Mouse (Mus musculus): ENCODE data around the gene Ern2. TPM values are rescaled to one million over a fixed set of nuclear protein-coding genes. Genes with fewer than 3 reads are reported as not detected.

Ern2 gene
- polyA plus RNA-seq, 1 experiment from 2014 or later = 1.1 TPM

Other genes starting within 250 kb of the Ern2 start
- gene Cog7, start 204.5 kb downstream of the Ern2 start, polyA plus RNA-seq (2015; fragmentation: Nextera tagmentation; extraction: Ambion mirVana) = 26.8 and 29.8 TPM in 2 replicates
- 51.8 and 51.9 TPM in 2 replicates for gene Gga2, start 165.0 kb downstream of the Ern2 start, polyA plus RNA-seq (2015; fragmentation: Nextera tagmentation; extraction: Ambion mirVana)
- gene Ubfd1, start 119.0 kb downstream of the Ern2 start, polyA plus RNA-seq (2015; fragmentation: Nextera tagmentation; extraction: Ambion mirVana) = 81.6 and 82.7 TPM in 2 replicates
- 9.8 and 10.7 TPM in 2 replicates for gene Ears2, start 118.9 kb downstream of the Ern2 start, polyA plus RNA-seq (2015; fragmentation: Nextera tagmentation; extraction: Ambion mirVana)
- gene Ndufab1, start 84.3 kb downstream of the Ern2 start, polyA plus RNA-seq (2015; fragmentation: Nextera tagmentation; extraction: Ambion mirVana) = 668 and 708 TPM in 2 replicates
- gene Palb2, start 53.2 kb downstream of the Ern2 start, polyA plus RNA-seq (2015; fragmentation: Nextera tagmentation; extraction: Ambion mirVana) = 5.4 and 6.1 TPM in 2 replicates
- 154 and 157 TPM in 2 replicates for gene Dctn5, start 53.2 kb downstream of the Ern2 start, polyA plus RNA-seq (2015; fragmentation: Nextera tagmentation; extraction: Ambion mirVana)
- 21.8 and 28.9 TPM in 2 replicates for gene Plk1, start 26.8 kb downstream of the Ern2 start, polyA plus RNA-seq (2015; fragmentation: Nextera tagmentation; extraction: Ambion mirVana)
- gene Chp2, start 33.3 kb upstream of the Ern2 start, polyA plus RNA-seq (2015; fragmentation: Nextera tagmentation; extraction: Ambion mirVana) = 1.2 and 1.3 TPM in 2 replicates
- gene Prkcb, start 102.5 kb upstream of the Ern2 start, polyA plus RNA-seq (2015; fragmentation: Nextera tagmentation; extraction: Ambion mirVana) = 117 and 119 TPM in 2 replicates